8 mouse cellular contexts compared by ENCODE assay signal in genomic region chr1:75435475-75436328, GRCm38 (mm10). TPM values are rescaled to one million over a fixed set of nuclear protein-coding genes. Genes with fewer than 3 reads are reported as not detected.
DNase-seq lines count a peak whose midpoint lies in the region; ATAC-seq lines count a peak whose summit lies in the region.

TSS of gene Gmppa (plus strand) at chr1:75435930.

- H3K36me3 ChIP-seq in hindbrain, embryonic 12.5 days, result peaks cover 3% of the 10 kb centered on the region; the same call in 1 of the 2 replicates

- peak within 1 kb of the TSS; percentile 66 for H3K27ac ChIP-seq in hindbrain, embryonic 12.5 days

- H3K4me1 ChIP-seq in hindbrain, embryonic 12.5 days, result peaks cover 22% of the 10 kb centered on the region

- peak; percentile 95 for DNase-seq in NIH3T3 (ENCODE audit: low read depth)
- DNase-seq in cerebellum, adult 9-10 months, result peak; percentile 85
- peak; percentile 67 to 72 for DNase-seq in frontal cortex, postnatal 14 days (ENCODE audit: low spot score in 2 of 2)
- DNase-seq in layer of hippocampus, postnatal 10 days (ENCODE audit: low spot score in 2 of 2), result peak; percentile 75 to 81
- DNase-seq in lung, postnatal 10 days, result peak; percentile 91
- DNase-seq in ovary, postnatal 36 days (ENCODE audit: low spot score), result peak; percentile 78
- peak; percentile 66 to 72 for DNase-seq in thymus, postnatal 36 days

- H3K9ac ChIP-seq in hindbrain, embryonic 12.5 days, result peak within 1 kb of the TSS; percentile 77

- peak within 1 kb of the TSS; percentile 75 for H3K4me2 ChIP-seq in hindbrain, embryonic 12.5 days (replicated peaks)

- H3K9me3 ChIP-seq in hindbrain, embryonic 12.5 days (replicated peaks), result no peaks in the 10 kb centered on the region

- WGBS in hindbrain, embryonic 12.5 days, result 6% methylated on average over 28 of the region's 28 CpGs

- peak within 1 kb of the TSS; percentile 62 for H3K4me3 ChIP-seq in hindbrain, embryonic 12.5 days

- peak; percentile 80 for ATAC-seq in hindbrain, embryonic 12.5 days (ENCODE audit: low FRiP score)

- H3K27me3 ChIP-seq in hindbrain, embryonic 12.5 days, result peaks cover 7% of the 10 kb centered on the region; the same call in 1 of the 2 replicates

RNA-seq across cellular contexts. Expression of gene Gmppa, which starts in this region (rescaled TPM):
- 73.1 and 74.1 TPM in 2 replicates for polyA plus RNA-seq in hindbrain, embryonic 12.5 days (2016; fragmentation: Nextera tagmentation; extraction: Ambion mirVana)
- 10 to 100 TPM; 55.0 to 60.5 TPM for total RNA-seq in layer of hippocampus, postnatal 10 days (2021)

Comparison
In these comparisons a context has a peak if more than half of its experiments do, and no peak if none do; other contexts are left out.
1. Peak in every context shown above with its lines: DNase-seq, ATAC-seq, H3K4me3 ChIP-seq and H3K27ac ChIP-seq.